Mouse (Mus musculus) neural tube, embryonic 13.5 days (tissue): Measurements from ENCODE around the gene Hint2. TPM values are rescaled to one million over a fixed set of nuclear protein-coding genes. Genes with fewer than 3 reads are reported as not detected.
A peak's percentile ranks its signal among the peaks of the same experiment; 100 is the strongest.

Experiments
- ATAC-seq: fragments of 200-750 bp; cut with Nextera tagmentation; 2 replicates; pipeline ENCODE4 v1.8.0; 2017; ENCODE audit warnings: low read depth, mild to moderate bottlenecking, moderate TSS enrichment, moderate library complexity
- H3K27ac ChIP-seq: fragments of 300-500 bp; sonication (generic); replicated peaks from 2 replicates; pipeline ENCODE4 v1.5.1; 2015; ENCODE audit warnings: moderate library complexity, mild to moderate bottlenecking, inconsistent platforms
- H3K27me3 ChIP-seq: fragments of 300-500 bp; sonication (generic); 2 replicates; pipeline ENCODE4 v1.6.1; 2015; ENCODE audit warnings: mild to moderate bottlenecking, inconsistent platforms
- H3K36me3 ChIP-seq: fragments of 300-500 bp; sonication (generic); 2 replicates; pipeline ENCODE4 v1.6.1; 2015; ENCODE audit warnings: mild to moderate bottlenecking, inconsistent platforms
- H3K4me1 ChIP-seq: fragments of 300-500 bp; sonication (generic); replicated peaks from 2 replicates; pipeline ENCODE4 v1.6.1; 2015; ENCODE audit warnings: inconsistent platforms
- H3K4me2 ChIP-seq: fragments of 300-500 bp; sonication (generic); 2 replicates; pipeline ENCODE4 v1.6.1; 2015; ENCODE audit warnings: inconsistent platforms, mild to moderate bottlenecking, moderate library complexity
- H3K4me3 ChIP-seq: fragments of 300-500 bp; sonication (generic); 2 replicates; pipeline ENCODE4 v1.5.1; 2015; ENCODE audit warnings: mild to moderate bottlenecking, inconsistent platforms
- H3K9ac ChIP-seq: fragments of 300-500 bp; sonication (generic); 2 replicates; pipeline ENCODE4 v1.6.1; 2015; ENCODE audit warnings: moderate library complexity, mild to moderate bottlenecking, inconsistent platforms
- H3K9me3 ChIP-seq: fragments of 300-500 bp; sonication (generic); 2 replicates; pipeline ENCODE4 v1.6.1; 2016; ENCODE audit warnings: inconsistent platforms
- WGBS: fragments of 180-500 bp; shearing (Covaris S2); methylation state at CpG from one replicate; pipeline ENCODE4 v1.1.7; 2015; 5-methylcytosine and 5-hydroxymethylcytosine counted together
- polyA plus RNA-seq: library from polyadenylated mRNA; unstranded; fragments of >200 nt; fragmentation: Nextera tagmentation; extraction: Ambion mirVana; gene quantifications from 2 replicates; pipeline ENCODE4 v1.2.1, GENCODE M21; 2015

Hint2 gene
- polyA plus RNA-seq, 1 experiment from 2014 or later, result 84.9 TPM

DNA sequence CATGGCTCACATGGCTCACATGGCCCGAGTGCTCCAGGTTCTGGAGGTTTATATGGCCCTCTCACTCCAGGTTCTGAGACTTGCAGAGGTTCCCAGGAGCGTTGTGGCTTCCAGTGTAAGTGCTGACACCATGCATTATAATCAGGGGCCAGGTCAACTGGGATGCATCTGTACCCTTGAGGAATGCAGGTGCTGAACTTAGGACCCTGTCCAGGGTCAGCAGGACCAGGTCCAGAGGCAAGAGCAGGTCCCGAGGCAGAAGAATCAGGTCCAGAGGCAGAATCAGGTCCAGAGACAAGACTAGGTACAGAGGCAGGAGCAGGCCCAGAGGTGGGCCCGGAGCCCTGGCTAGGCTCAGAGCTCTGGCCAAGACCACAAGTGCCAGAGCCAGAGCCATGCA is 3.5 kb downstream of the Hint2 start:
- H3K27me3 ChIP-seq, result no peaks in the 10 kb centered on the region
- H3K27ac ChIP-seq, result no peak overlapping the region; the same call in 1 of the 2 replicates
- peak overlapping the region; percentile 49 for H3K4me2 ChIP-seq
- peak overlapping the region; percentile 31; the same call in 1 of the 2 replicates for H3K9ac ChIP-seq
- H3K9me3 ChIP-seq, result peaks cover 5% of the 10 kb centered on the region
- H3K4me1 ChIP-seq, result peaks cover 26% of the 10 kb centered on the region
- peaks cover 43% of the 10 kb centered on the region for H3K36me3 ChIP-seq
- 87% methylated on average over 4 of the region's 4 CpGs for WGBS
- no peak for ATAC-seq
- 0 out of 2 replicates have a peak overlapping the region, but pooled peaks have one; percentile 28 for H3K4me3 ChIP-seq

DNA sequence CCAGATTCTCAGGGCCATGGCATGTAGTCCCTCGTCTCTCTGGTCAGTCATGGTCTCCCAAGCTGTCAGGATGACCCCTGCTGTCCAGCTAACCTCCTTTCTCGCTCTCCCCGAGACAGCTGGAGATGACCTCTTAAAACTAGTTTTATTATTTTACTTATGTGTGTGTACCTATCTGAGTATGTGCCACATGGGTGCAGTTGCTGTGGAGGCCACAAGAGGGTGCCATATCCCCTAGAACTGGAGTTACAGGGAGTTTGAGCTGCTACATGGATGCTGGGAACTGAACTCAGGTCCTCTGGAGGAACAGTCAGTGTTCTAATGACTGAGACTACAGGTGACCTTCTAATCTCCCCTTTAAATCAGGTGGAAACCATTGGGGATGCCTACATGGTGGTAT is 6.5 kb downstream of the Hint2 start:
- Histone ChIP-seq H3K9me3 (peaks cover 5% of the 10 kb centered on the region), H3K4me1 (peaks cover 12% of the 10 kb centered on the region), H3K4me2 (no peak overlapping the region), H3K27ac (no peak overlapping the region), H3K9ac (no peak overlapping the region), H3K36me3 (peaks cover 68% of the 10 kb centered on the region), H3K4me3 (no peak overlapping the region), H3K27me3 (no peaks in the 10 kb centered on the region)
- no peak for ATAC-seq
- 90% methylated on average over 3 of the region's 3 CpGs for WGBS

DNA sequence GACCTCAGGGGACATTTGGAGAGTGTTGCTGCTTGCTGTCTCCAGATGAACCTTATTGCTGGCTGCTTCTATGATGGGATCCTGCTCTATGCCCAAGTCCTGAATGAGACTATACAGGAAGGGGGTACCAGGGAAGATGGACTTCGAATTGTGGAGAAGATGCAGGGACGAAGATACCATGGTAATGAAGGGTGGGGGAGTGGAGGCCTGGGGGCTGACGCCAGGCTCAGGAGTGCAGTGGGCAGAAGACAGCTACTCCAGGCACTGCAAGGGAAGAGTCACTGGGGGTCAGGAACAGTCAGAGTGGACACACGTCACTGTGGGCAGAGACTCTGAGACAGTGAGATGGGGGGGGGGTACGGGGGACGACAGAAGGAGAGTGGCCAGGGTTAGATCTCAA is 15.8 kb downstream of the Hint2 start:
- Histone ChIP-seq H3K4me3 (no peak overlapping the region), H3K27me3 (no peaks in the 10 kb centered on the region), H3K36me3 (peaks cover 33% of the 10 kb centered on the region), H3K9ac (no peak overlapping the region), H3K27ac (no peak overlapping the region), H3K4me1 (peaks cover 6% of the 10 kb centered on the region; the same call in 1 of the 2 replicates), H3K9me3 (no peaks in the 10 kb centered on the region), H3K4me2 (no peak overlapping the region)
- no peak for ATAC-seq
- WGBS, result 85% methylated on average over 6 of the region's 6 CpGs

DNA sequence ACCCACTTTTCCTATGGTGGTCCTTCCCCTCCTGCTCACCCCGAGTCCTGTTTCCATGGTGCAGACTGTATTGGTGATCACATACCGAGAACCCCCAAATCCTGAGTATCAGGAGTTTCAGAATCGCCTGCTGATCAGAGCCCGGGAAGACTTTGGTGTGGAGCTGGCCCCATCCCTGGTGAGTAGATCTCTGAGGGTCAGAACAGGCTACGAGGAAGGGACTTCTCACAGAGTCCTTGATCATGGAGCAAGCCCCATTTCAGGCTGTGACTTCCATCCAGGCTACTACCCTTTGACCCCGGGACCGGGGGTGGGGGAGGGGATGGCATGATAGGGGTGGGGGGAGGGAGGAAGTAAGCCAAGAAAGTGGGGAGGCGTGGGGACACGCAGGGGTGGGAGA is 16.2 kb downstream of the Hint2 start:
- Histone ChIP-seq H3K9me3 (no peaks in the 10 kb centered on the region), H3K9ac (no peak overlapping the region), H3K4me1 (peaks cover 10% of the 10 kb centered on the region), H3K4me3 (no peak overlapping the region), H3K4me2 (no peak overlapping the region), H3K36me3 (peaks cover 29% of the 10 kb centered on the region), H3K27me3 (no peaks in the 10 kb centered on the region), H3K27ac (no peak overlapping the region)
- no peak for ATAC-seq
- 74% methylated on average over 9 of the region's 9 CpGs for WGBS

DNA sequence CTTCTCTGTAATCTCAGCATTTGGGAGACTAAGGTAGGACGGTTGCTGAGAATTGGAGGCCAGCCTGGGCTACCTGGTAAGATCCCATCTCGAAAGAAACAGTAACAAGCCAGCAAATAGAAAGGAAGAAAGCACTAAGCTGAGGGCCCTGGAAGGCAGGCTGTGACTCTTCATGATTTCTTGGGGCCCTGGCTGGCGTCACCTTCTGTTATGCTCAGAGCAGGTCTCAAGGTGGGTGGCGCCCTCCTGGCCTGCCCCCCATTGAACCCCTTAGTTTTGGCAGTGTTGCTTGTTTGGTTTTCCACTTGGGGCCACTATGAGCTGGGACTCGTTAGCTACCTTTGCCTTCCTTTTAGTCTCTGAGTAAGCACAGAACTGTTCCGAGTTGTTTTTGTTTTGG is 19.5 kb downstream of the Hint2 start:
- Histone ChIP-seq H3K4me1 (peaks cover 43% of the 10 kb centered on the region), H3K4me2 (no peak overlapping the region), H3K27ac (no peak overlapping the region), H3K4me3 (no peak overlapping the region), H3K9ac (no peak overlapping the region), H3K36me3 (peaks cover 5% of the 10 kb centered on the region), H3K27me3 (no peaks in the 10 kb centered on the region), H3K9me3 (no peaks in the 10 kb centered on the region)
- 77% methylated on average over 6 of the region's 6 CpGs for WGBS
- no peak for ATAC-seq

DNA sequence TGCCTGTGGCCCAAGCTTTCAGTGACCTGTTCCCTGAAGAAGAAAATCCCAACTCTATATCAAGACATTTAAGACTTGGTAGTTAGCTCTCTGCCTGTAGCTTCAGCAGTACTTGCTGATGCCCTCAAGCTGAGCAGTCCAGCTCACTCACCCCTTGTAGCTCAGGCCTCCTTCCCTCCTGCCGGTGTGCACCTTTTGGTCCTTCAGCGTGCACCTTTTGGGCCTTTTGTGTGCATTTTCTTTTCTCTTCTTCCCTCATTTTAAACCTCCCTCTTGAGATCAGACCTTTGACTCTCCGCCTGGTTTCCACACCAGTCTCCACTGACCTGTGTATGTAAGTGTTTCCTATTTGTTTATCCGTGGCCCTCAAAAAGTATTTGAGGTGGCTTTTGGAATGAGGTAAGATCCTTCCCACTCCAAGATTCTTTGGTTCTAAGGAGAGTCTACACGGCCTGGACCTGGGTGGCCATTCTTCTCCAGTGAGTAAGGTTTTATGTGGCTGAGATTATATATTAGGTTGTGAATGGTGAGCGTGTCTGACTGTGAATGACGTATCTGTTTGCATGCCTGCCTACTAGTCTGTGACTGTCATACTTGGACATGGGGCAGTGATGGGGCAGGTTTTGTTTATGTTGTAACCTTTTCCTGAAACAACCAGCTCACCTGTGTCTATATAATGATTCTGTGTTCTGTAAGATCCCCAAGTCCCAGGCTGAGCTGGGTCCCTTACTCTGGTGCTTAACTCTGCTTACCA is 21.5 kb downstream of the Hint2 start:
- Histone ChIP-seq H3K4me2 (peak overlapping the region; percentile 86), H3K9ac (peak overlapping the region; percentile 43; the same call in 1 of the 2 replicates), H3K9me3 (no peaks in the 10 kb centered on the region), H3K36me3 (no peaks in the 10 kb centered on the region), H3K4me1 (peaks cover 60% of the 10 kb centered on the region), H3K27ac (no peak overlapping the region), H3K27me3 (no peaks in the 10 kb centered on the region), H3K4me3 (0 out of 2 replicates have a peak overlapping the region, but pooled peaks have one; percentile 64)
- WGBS, result 79% methylated on average over 7 of the region's 7 CpGs
- ATAC-seq, result no peak

DNA sequence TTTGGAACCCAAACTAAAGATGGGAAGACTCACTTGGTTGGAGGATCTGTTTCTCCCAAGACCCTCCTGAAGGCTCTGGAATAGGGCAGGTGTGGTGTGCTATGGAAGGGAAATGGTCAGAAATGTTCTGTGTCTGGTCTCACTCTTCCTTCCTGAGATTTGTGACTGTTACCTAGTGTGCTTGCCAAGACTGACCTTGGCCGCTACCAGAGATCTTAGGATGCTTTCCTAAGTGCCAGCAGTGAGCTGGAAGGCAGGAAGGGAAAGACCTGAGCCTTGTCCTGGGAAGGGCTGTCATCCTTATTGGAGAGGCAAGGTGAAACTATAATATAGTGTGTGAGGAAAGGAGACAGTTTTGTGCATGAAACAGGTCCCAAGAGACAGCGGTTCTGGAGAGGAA is 22.5 kb downstream of the Hint2 start:
- H3K9me3 ChIP-seq, result no peaks in the 10 kb centered on the region
- H3K36me3 ChIP-seq, result no peaks in the 10 kb centered on the region
- H3K27me3 ChIP-seq, result no peaks in the 10 kb centered on the region
- H3K4me3 ChIP-seq, result peak overlapping the region; percentile 64
- H3K9ac ChIP-seq, result peak overlapping the region; percentile 92; the same call in 1 of the 2 replicates
- 94% methylated on average over 2 of the region's 2 CpGs for WGBS
- peaks cover 61% of the 10 kb centered on the region for H3K4me1 ChIP-seq
- ATAC-seq, result no peak
- H3K4me2 ChIP-seq, result peak overlapping the region; percentile 86
- no peak overlapping the region for H3K27ac ChIP-seq

DNA sequence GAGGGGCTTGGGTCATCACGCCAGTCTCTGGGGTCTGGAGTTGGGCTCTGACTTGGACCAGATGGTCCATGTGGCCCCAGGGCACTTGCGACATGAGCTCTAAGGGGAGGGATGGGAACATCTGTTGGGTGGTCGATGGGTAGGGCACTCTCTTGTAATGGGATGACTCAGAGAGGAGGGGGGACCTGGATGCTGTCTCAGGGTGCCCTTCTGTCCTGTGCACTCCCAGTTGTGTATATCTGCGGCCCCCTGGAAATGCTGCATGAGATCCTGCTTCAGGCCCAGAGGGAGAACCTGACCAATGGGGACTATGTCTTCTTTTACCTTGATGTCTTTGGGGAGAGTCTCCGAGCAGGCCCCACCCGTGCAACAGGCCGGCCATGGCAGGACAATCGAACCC is 23.0 kb downstream of the Hint2 start:
- Histone ChIP-seq H3K27ac (no peak overlapping the region), H3K9ac (peak overlapping the region; percentile 92), H3K4me1 (peaks cover 61% of the 10 kb centered on the region), H3K4me3 (peak overlapping the region; percentile 64), H3K9me3 (no peaks in the 10 kb centered on the region), H3K36me3 (no peaks in the 10 kb centered on the region), H3K27me3 (no peaks in the 10 kb centered on the region), H3K4me2 (peak overlapping the region; percentile 86)
- no peak for ATAC-seq
- 61% methylated on average over 8 of the region's 8 CpGs for WGBS

DNA sequence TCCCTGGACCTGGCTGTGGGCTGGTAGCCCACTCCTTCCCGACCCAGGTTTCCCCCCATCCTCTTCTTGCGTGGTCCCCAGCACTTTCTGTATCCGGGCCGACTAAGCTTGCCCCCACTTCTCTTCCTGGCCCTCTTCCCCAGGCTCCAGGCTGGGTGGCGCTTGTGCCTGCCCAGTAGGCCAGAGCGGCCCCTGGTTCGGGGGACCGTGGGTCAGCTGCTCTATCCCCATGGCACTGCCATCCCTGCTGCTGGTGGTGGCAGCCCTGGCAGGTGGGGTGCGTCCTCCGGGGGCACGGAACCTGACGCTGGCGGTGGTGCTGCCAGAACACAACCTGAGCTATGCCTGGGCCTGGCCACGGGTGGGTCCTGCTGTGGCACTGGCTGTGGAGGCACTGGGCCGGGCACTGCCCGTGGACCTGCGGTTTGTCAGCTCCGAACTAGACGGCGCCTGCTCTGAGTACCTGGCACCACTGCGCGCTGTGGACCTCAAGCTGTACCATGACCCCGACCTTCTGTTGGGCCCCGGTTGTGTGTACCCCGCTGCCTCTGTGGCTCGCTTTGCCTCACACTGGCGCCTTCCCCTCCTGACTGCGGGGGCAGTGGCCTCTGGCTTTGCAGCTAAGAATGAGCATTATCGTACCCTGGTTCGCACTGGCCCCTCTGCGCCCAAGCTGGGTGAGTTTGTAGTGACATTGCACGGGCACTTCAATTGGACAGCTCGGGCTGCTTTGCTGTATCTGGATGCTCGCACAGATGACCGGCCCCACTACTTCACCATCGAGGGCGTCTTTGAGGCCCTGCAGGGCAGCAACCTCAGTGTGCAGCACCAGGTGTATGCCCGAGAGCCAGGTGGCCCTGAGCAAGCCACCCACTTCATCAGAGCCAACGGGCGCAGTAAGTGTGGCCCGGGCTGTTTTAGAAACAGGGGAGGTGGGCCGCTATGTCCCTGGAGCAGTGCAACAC is 24.0 kb downstream of the Hint2 start:
- Histone ChIP-seq H3K27ac (peak overlapping the region; percentile 95), H3K4me3 (peak overlapping the region; percentile 64), H3K4me1 (peaks cover 61% of the 10 kb centered on the region), H3K9me3 (no peaks in the 10 kb centered on the region), H3K36me3 (no peaks in the 10 kb centered on the region), H3K27me3 (no peaks in the 10 kb centered on the region), H3K9ac (peak overlapping the region; percentile 92), H3K4me2 (peak overlapping the region; percentile 86)
- ATAC-seq, result peak; percentile 23; the same call in 1 of the 2 replicates
- WGBS, result 43% methylated on average over 42 of the region's 42 CpGs

DNA sequence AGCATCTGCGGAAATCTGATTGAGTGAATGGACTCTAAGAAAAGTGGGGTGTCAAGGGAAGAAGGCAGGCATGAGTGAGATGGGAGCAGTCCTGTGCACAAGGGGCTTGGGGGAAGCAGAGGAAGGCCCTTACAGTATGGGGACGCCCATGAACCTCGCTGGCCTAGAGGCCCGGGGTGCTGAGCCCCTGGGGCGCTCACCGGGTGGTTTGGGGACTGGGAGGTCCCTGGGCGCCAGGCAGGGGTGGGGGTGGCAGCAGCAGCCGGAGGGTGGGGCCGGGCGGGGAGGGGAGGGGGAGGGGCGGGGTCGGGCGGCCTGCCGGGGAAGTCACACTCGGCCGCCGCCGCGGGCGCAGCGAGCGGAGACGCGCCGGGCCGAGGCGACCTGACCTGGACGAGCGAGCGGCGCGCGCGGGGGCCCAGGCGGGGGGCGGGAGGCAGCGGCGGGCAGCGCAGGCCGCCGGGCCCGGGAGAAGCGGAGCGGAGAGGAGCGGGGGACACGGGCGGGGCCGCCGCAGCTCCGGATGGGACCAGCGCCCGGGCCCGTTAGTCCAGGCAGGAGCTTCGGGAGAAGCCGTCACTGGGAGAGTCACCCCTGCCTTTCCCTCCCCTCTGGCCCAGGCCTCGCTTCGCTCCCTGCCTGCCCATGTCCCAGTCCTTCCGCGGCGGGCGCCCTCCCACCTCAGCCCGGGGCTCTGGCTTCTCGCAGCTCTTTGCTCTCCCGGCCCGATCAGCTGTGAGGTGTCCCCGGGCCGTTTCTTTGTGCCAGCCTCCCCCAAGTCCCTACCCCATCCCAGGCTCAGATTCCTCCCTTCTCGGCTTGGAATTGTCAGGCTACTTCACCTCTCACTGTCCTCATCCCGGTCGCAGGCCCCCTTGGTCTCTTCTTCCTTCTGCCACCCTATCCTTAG is 25.0 kb downstream of the Hint2 start, which contains the start of gene Npr2:
Gene Npr2 (plus strand): TSS at position 890 of the 910 bp plus-strand sequence.
- Histone ChIP-seq H3K9ac (peak within 1 kb of the TSS; percentile 92), H3K9me3 (no peaks in the 10 kb centered on the region), H3K4me3 (peak within 1 kb of the TSS; percentile 64), H3K4me2 (peak within 1 kb of the TSS; percentile 86), H3K27me3 (no peaks in the 10 kb centered on the region), H3K36me3 (no peaks in the 10 kb centered on the region), H3K27ac (peak within 1 kb of the TSS; percentile 95), H3K4me1 (peaks cover 61% of the 10 kb centered on the region)
- peak; percentile 66 for ATAC-seq
- whole genome bisulfite sequencing, result 1% methylated on average over 28 of the region's 70 CpGs

DNA sequence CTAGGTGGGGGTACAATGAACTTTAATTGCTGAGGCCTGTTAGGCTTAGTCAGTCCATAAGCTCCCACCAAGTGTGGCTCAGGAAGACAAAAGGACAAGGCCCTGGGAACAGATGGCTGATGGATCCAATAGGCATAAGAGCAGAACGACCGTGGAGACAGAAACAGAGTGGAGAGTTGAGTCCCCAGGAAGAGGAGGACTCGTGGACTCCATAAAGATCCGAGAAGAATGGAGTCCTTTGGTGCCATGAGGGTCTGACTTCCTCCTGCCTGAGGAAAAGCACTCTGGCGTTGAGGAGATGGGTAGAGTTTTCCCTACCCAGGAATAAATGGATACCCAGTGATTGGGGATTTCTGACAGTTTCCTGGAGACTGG is 25.6 kb downstream of the Hint2 start:
- peaks cover 57% of the 10 kb centered on the region for H3K4me1 ChIP-seq
- H3K9me3 ChIP-seq, result peaks cover under 1% of the 10 kb centered on the region; the same call in 1 of the 2 replicates
- peak overlapping the region; percentile 92; the same call in 1 of the 2 replicates for H3K9ac ChIP-seq
- H3K27ac ChIP-seq, result peak overlapping the region; percentile 95
- peak overlapping the region; percentile 64 for H3K4me3 ChIP-seq
- WGBS, result 12% methylated on average over 5 of the region's 5 CpGs
- peak; percentile 24 for ATAC-seq
- peak overlapping the region; percentile 86 for H3K4me2 ChIP-seq
- H3K36me3 ChIP-seq, result no peaks in the 10 kb centered on the region
- H3K27me3 ChIP-seq, result no peaks in the 10 kb centered on the region
